Mouse (Mus musculus): Measurements from ENCODE around the gene Cacna1d. TPM values are rescaled to one million over a fixed set of nuclear protein-coding genes. Genes with fewer than 3 reads are reported as not detected.

The Cacna1d gene
- polyA plus RNA-seq, 1 experiment from 2014 or later, result 3.0 TPM

DNA sequence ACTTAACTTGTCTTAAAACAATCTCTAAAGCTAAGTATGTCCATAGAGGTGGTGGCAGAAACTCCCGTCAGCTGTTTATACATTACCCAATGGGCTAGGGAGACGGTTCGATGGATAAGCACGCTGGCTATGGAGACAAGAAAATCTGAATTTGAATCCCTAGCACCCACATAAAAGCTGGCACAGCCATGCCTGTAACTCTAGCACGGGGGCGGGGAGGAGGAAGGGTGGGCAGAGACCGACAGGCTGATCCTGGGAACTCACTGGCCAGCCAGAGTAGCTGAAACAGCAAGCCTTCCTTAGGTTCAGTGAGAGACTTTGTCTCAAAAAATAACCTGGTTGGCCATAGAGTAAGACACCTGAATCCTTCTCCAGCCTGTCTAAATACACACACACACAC, 33.8 kb downstream of the Cacna1d start:
- Histone ChIP-seq H3K36me3 (no peaks in the 10 kb centered on the region), H3K27me3 (no peaks in the 10 kb centered on the region; the same call in 1 of the 2 replicates)
- WGBS, result 68% methylated on average over 7 of the region's 7 CpGs

GRCm38 (mm10) chr14:30455801-30456595, 35.3 kb downstream of the Cacna1d start:
- no peak for ATAC-seq (ENCODE audit: insufficient number of reproducible peaks, insufficient read depth, low FRiP score, low TSS enrichment)
- Histone ChIP-seq H3K4me3 (no peak overlapping the region), H3K4me2 (replicated peaks) (peak overlapping the region; percentile 21; the same call in 1 of the 2 replicates), H3K9ac (no peak overlapping the region), H3K9me3 (no peaks in the 10 kb centered on the region), H3K4me1 (peaks cover 7% of the 10 kb centered on the region; the same call in 1 of the 2 replicates), H3K36me3 (no peaks in the 10 kb centered on the region), H3K27me3 (no peaks in the 10 kb centered on the region; the same call in 1 of the 2 replicates), H3K27ac (no peak overlapping the region)
- 20% methylated on average over 13 of the region's 13 CpGs for WGBS

More for the DNA sequence above, 33.8 kb downstream of the Cacna1d start:
- Histone ChIP-seq H3K27ac (no peak overlapping the region), H3K9ac (no peak overlapping the region), H3K4me1 (peaks cover 7% of the 10 kb centered on the region; the same call in 1 of the 2 replicates), H3K9me3 (no peaks in the 10 kb centered on the region), H3K4me3 (no peak overlapping the region), H3K4me2 (replicated peaks) (no peak overlapping the region)
- ATAC-seq (ENCODE audit: insufficient number of reproducible peaks, insufficient read depth, low FRiP score, low TSS enrichment), result no peak

- no peak for ATAC-seq (ENCODE audit: insufficient number of reproducible peaks, insufficient read depth, low FRiP score, low TSS enrichment)
- H3K9ac ChIP-seq, result no peak overlapping the region
- H3K4me1 ChIP-seq, result no peaks in the 10 kb centered on the region
- no peaks in the 10 kb centered on the region for H3K36me3 ChIP-seq
- H3K27ac ChIP-seq, result no peak overlapping the region
- no peak overlapping the region for H3K4me2 ChIP-seq (replicated peaks)
- H3K9me3 ChIP-seq, result no peaks in the 10 kb centered on the region
- H3K4me3 ChIP-seq, result no peak overlapping the region
- no peaks in the 10 kb centered on the region for H3K27me3 ChIP-seq
- WGBS, result 84% methylated on average over 3 of the region's 3 CpGs
Measured at GRCm38 (mm10) chr14:30439915-30440314, 51.3 kb downstream of the Cacna1d start.

GRCm38 (mm10) chr14:30435316-30435715, 55.9 kb downstream of the Cacna1d start:
- Histone ChIP-seq H3K4me2 (replicated peaks) (no peak overlapping the region), H3K4me1 (no peaks in the 10 kb centered on the region), H3K36me3 (no peaks in the 10 kb centered on the region), H3K27ac (no peak overlapping the region), H3K27me3 (no peaks in the 10 kb centered on the region), H3K9ac (no peak overlapping the region), H3K4me3 (no peak overlapping the region), H3K9me3 (no peaks in the 10 kb centered on the region)
- 87% methylated on average over 5 of the region's 5 CpGs for WGBS
- ATAC-seq (ENCODE audit: insufficient number of reproducible peaks, insufficient read depth, low FRiP score, low TSS enrichment), result no peak

- H3K4me2 ChIP-seq (replicated peaks), result no peak overlapping the region
- no peaks in the 10 kb centered on the region for H3K9me3 ChIP-seq
- H3K4me1 ChIP-seq, result peaks cover 15% of the 10 kb centered on the region; the same call in 1 of the 2 replicates
- H3K9ac ChIP-seq, result no peak overlapping the region
- no peaks in the 10 kb centered on the region for H3K36me3 ChIP-seq
- WGBS, result 75% methylated on average over 5 of the region's 5 CpGs
- no peak overlapping the region for H3K4me3 ChIP-seq
- H3K27ac ChIP-seq, result no peak overlapping the region
- ATAC-seq (ENCODE audit: insufficient number of reproducible peaks, insufficient read depth, low FRiP score, low TSS enrichment), result no peak
- H3K27me3 ChIP-seq, result no peaks in the 10 kb centered on the region
Measured at GRCm38 (mm10) chr14:30430446-30430845, 60.8 kb downstream of the Cacna1d start.

GRCm38 (mm10) chr14:30430026-30430425, 61.2 kb downstream of the Cacna1d start:
- ATAC-seq (ENCODE audit: insufficient number of reproducible peaks, insufficient read depth, low FRiP score, low TSS enrichment), result no peak
- 90% methylated on average over 9 of the region's 9 CpGs for WGBS

GRCm38 (mm10) chr14:30429606-30430005, 61.6 kb downstream of the Cacna1d start:
- Histone ChIP-seq H3K27me3 (no peaks in the 10 kb centered on the region), H3K9me3 (no peaks in the 10 kb centered on the region), H3K36me3 (no peaks in the 10 kb centered on the region), H3K4me2 (replicated peaks) (no peak overlapping the region), H3K9ac (no peak overlapping the region), H3K4me1 (peaks cover 15% of the 10 kb centered on the region; the same call in 1 of the 2 replicates), H3K4me3 (no peak overlapping the region), H3K27ac (no peak overlapping the region)
- ATAC-seq (ENCODE audit: insufficient number of reproducible peaks, insufficient read depth, low FRiP score, low TSS enrichment), result no peak
- 67% methylated on average over 9 of the region's 9 CpGs for WGBS

More at GRCm38 (mm10) chr14:30430026-30430425, 61.2 kb downstream of the Cacna1d start:
- Histone ChIP-seq H3K9me3 (no peaks in the 10 kb centered on the region), H3K4me3 (no peak overlapping the region), H3K4me1 (peaks cover 15% of the 10 kb centered on the region; the same call in 1 of the 2 replicates), H3K4me2 (replicated peaks) (no peak overlapping the region), H3K36me3 (no peaks in the 10 kb centered on the region), H3K27ac (no peak overlapping the region), H3K27me3 (no peaks in the 10 kb centered on the region), H3K9ac (no peak overlapping the region)

- Histone ChIP-seq H3K9ac (no peak overlapping the region), H3K4me2 (replicated peaks) (no peak overlapping the region), H3K9me3 (no peaks in the 10 kb centered on the region), H3K27ac (no peak overlapping the region), H3K36me3 (no peaks in the 10 kb centered on the region), H3K4me3 (no peak overlapping the region), H3K4me1 (peaks cover 15% of the 10 kb centered on the region; the same call in 1 of the 2 replicates), H3K27me3 (no peaks in the 10 kb centered on the region)
- no peak for ATAC-seq (ENCODE audit: insufficient number of reproducible peaks, insufficient read depth, low FRiP score, low TSS enrichment)
Measured at GRCm38 (mm10) chr14:30428757-30429156, 62.5 kb downstream of the Cacna1d start.

- Histone ChIP-seq H3K27ac (no peak overlapping the region), H3K4me2 (replicated peaks) (no peak overlapping the region), H3K4me1 (peaks cover 15% of the 10 kb centered on the region; the same call in 1 of the 2 replicates), H3K4me3 (no peak overlapping the region), H3K9ac (no peak overlapping the region), H3K9me3 (no peaks in the 10 kb centered on the region), H3K27me3 (no peaks in the 10 kb centered on the region), H3K36me3 (no peaks in the 10 kb centered on the region)
- no peak for ATAC-seq (ENCODE audit: insufficient number of reproducible peaks, insufficient read depth, low FRiP score, low TSS enrichment)
- WGBS, result 40% methylated on average over 4 of the region's 4 CpGs
Measured at GRCm38 (mm10) chr14:30425876-30426275, 65.4 kb downstream of the Cacna1d start.

DNA sequence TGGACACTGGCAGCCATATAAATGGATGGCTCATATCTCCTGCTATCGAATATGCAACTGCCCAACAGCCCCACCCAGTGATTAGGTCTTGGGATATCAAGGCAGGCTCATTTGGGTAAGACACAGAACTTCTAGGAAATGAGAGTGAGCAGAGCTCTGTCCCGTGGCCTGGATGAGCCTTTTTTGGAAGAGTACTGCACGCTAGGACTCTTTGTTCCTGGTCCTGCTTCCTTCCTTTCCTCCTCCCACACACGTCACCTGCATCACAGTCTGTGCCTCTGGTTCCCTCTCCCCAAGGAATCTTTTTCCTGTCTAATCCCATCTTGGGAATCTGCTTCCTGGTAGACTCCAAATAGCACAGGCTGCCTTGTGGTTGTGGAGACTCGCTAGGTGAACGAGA, 66.1 kb downstream of the Cacna1d start:
- Histone ChIP-seq H3K27ac (no peak overlapping the region), H3K9me3 (no peaks in the 10 kb centered on the region), H3K9ac (no peak overlapping the region), H3K4me3 (no peak overlapping the region), H3K36me3 (no peaks in the 10 kb centered on the region), H3K4me2 (replicated peaks) (no peak overlapping the region), H3K27me3 (no peaks in the 10 kb centered on the region), H3K4me1 (peaks cover 15% of the 10 kb centered on the region; the same call in 1 of the 2 replicates)
- 74% methylated on average over 6 of the region's 6 CpGs for WGBS
- no peak for ATAC-seq (ENCODE audit: insufficient number of reproducible peaks, insufficient read depth, low FRiP score, low TSS enrichment)

DNA sequence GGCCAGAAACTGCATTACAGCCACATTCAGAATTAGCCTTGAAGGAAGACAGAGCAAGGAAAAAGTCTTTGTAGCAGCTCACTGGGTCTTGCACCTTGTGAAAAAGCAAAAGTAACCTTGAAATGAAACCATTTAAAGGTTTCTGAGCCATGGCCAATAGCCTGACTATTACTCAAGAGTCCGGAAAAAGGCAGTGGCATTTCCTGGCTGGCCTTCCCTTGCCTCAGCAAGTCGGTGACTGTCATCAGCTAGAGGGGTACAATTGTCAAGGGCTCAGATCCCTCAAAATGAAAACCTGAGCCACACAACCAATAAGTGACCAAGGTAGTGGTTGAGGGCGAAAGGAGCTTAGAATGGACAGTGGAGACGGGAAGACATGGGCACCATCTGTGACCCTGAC, 66.6 kb downstream of the Cacna1d start:
- 94% methylated on average over 4 of the region's 4 CpGs for WGBS
- Histone ChIP-seq H3K27ac (no peak overlapping the region), H3K4me3 (no peak overlapping the region), H3K9me3 (no peaks in the 10 kb centered on the region), H3K9ac (no peak overlapping the region), H3K36me3 (no peaks in the 10 kb centered on the region), H3K4me2 (replicated peaks) (no peak overlapping the region), H3K4me1 (peaks cover 15% of the 10 kb centered on the region; the same call in 1 of the 2 replicates), H3K27me3 (no peaks in the 10 kb centered on the region)
- ATAC-seq (ENCODE audit: insufficient number of reproducible peaks, insufficient read depth, low FRiP score, low TSS enrichment), result no peak

Measured in embryonic facial prominence, embryonic 12.5 days (tissue).